Mouse (Mus musculus) lung, adult 2 months (tissue): ENCODE measurements around the gene 1700123L14Rik. TPM values are rescaled to one million over a fixed set of nuclear protein-coding genes. Genes with fewer than 3 reads are reported as not detected.
A peak's percentile ranks its signal among the peaks of the same experiment; 100 is the strongest.

Experiments used
- DNase-seq: peaks from one replicate; pipeline ENCODE4 v3.0.0; 2022
- H3K4me1 ChIP-seq: fragments of 200-500 bp; 2 replicates; pipeline ENCODE4 v1.6.1; 2011; ENCODE audit warnings: low read length; ENCODE audit not compliant: control insufficient read depth, insufficient read depth
- H3K4me3 ChIP-seq: fragments of 200-500 bp; replicated peaks from 2 replicates; pipeline ENCODE3; 2011; ENCODE audit warnings: low read depth, mild to moderate bottlenecking, control low read depth, low read length; ENCODE audit errors: extremely low read depth
- CTCF ChIP-seq: fragments of 200-500 bp; IDR thresholded peaks from 2 replicates; pipeline ENCODE4 v1.5.1; 2011; ENCODE audit warnings: mild to moderate bottlenecking, low read length, control low read depth; ENCODE audit not compliant: insufficient read depth
- POLR2A ChIP-seq: fragments of 200-500 bp; IDR thresholded peaks from 2 replicates; pipeline ENCODE4 v1.6.1; 2011; ENCODE audit warnings: low read depth, mild to moderate bottlenecking, control low read depth, low read length, borderline replicate concordance; ENCODE audit errors: extremely low read depth
- WGBS: fragments of 180-500 bp; shearing (Covaris S2); methylation state at CpG from one replicate; pipeline ENCODE4 v1.1.7; 2018; 5-methylcytosine and 5-hydroxymethylcytosine counted together
- polyA plus RNA-seq: library from polyadenylated mRNA; depleted of rRNA; stranded (reverse); fragments of >200 nt; gene quantifications from 2 replicates; pipeline ENCODE4 v1.2.3, GENCODE M21; 2012; rRNA removed

1700123L14Rik gene
- polyA plus RNA-seq, 1 experiment, result not detected

DNA sequence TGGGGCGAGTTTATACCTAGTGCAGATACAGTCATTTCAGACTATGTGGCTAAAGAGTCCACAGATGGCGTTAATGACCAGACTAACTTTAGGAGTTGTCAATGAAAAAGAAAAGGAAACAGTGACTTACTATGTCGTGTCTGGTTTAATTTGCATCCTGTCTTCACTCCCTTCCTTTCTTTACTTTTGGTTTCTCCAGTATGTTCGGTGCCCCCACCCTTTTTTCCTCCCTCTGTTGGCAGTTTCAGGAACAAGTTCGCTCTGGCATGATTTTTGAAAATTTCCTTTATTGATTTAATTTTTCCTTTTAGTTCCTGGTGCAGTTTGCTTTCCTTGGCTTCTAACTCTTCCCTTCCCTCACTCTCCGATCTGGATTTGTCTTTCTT lies 49.9 kb downstream of the 1700123L14Rik start:
- no peak for TF ChIP-seq POLR2A
- TF ChIP-seq CTCF, result no peak
- 3% methylated on average over 6 of the region's 6 CpGs for WGBS
- DNase-seq, result no peak
- Histone ChIP-seq H3K4me3 (peak overlapping the region; percentile 88), H3K4me1 (peaks cover 3% of the 10 kb centered on the region; the same call in 1 of the 2 replicates)

Other genes with a start within 250 kb of the 1700123L14Rik start
- gene Fam19a1, start 53.1 kb downstream of the 1700123L14Rik start, polyA plus RNA-seq, result 0.52 and 0.72 TPM in 2 replicates